Mouse (Mus musculus) thymus, postnatal 25 days (tissue): Measurements from ENCODE around the gene D330020A13Rik.
"Not testable (repeated sequence)": the region's sequence is repeated elsewhere in the genome, so short reads cannot be mapped to it uniquely, and the experiment has no call there.

Experiments
- DNase-seq: peaks from one replicate; pipeline ENCODE4 v3.0.0; 2022

Gene D330020A13Rik

DNA sequence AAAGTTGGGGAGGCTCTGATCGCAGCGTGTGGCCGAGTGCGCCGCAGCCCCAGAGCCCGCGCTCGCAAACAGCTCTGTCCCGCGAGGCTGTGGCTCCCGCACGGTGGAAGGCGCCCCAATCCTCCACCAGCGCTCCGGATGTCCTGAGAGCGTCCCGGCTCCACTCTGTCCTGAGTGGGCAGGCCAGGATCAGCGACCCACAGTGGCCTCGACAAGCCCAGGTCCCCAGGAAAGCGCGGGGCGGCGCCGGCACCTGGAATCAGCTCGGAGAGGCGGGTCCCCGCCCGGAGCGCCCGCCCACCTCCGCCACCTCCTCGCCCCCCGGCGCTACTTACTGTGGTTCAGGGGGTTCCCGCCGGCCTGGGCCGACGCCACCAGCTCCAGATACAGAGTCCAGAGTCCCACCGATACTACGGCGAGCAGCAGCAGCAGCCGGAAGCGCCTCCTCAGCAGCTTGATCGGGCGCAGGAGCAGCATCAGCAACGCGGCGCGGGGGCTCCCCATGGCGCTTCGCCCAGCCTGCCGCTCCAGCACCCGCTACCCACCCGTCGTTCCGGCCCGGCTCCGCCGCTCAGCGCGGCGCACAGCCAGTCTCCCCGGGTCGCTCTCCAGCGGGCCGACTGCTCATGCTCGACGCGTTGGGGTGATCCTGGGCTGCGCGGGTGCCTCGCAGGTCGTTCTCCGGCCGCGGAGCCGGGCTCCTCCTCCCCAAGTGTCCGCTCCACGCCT is at the start of gene D330020A13Rik, which contains the start of gene B4galnt3:
Gene D330020A13Rik, plus strand, starts transcription at position 309 of the 729 bp plus-strand sequence.
Gene B4galnt3, minus strand, starts transcription at position 504 of the 729 bp plus-strand sequence.
- DNase-seq, result peak; percentile 52

- DNase-seq, result no peak
Observed at GRCm38 (mm10) chr6:120246676-120247075, 47.5 kb upstream of the D330020A13Rik start.

GRCm38 (mm10) chr6:120249831-120250230 is 44.3 kb upstream of the D330020A13Rik start:
- DNase-seq, result no peak

GRCm38 (mm10) chr6:120251010-120251409 is 43.2 kb upstream of the D330020A13Rik start:
- no peak for DNase-seq

DNA sequence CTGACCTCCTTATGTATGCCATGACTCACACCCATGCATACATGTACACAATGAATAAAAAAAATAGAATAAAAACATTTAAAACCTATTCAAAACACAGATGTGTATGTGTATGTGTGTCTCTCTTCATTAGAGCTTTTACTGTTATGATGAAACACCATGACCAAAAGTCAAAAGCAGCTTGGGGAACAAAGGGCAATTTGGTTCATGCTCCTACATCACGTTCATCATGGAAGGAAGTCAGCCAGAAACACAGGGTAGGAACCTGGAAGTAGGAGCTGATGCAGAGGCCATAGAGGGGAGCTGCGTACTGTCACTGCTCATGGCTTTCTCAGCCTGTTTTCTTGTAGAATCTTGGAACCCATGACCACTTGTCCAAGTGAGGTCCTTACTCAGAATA is 41.4 kb upstream of the D330020A13Rik start:
- no peak for DNase-seq

DNA sequence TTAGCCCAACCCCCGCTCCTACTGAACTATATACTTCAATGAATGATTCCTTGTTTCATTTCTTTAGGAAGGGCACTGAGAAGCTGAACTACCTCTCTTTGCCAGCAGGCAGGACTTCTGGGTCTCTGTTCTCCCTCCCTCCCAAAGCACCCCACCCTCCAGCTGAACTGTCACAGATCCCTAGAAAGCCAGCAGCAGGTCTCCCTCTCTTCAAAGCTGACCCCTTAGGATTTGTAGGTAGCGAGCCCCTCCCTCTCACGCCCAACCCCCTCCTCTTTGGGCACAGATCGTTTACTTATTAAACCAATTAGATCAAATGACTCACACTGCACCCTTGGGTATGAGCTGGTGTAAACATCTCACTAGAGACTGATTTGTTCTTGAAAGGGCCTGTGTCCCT is 39.5 kb upstream of the D330020A13Rik start:
- no peak for DNase-seq

GRCm38 (mm10) chr6:120255144-120255543 is 39.0 kb upstream of the D330020A13Rik start:
- no peak for DNase-seq

- DNase-seq, result peak; percentile 15
Observed at GRCm38 (mm10) chr6:120255701-120256100, 38.5 kb upstream of the D330020A13Rik start.

DNA sequence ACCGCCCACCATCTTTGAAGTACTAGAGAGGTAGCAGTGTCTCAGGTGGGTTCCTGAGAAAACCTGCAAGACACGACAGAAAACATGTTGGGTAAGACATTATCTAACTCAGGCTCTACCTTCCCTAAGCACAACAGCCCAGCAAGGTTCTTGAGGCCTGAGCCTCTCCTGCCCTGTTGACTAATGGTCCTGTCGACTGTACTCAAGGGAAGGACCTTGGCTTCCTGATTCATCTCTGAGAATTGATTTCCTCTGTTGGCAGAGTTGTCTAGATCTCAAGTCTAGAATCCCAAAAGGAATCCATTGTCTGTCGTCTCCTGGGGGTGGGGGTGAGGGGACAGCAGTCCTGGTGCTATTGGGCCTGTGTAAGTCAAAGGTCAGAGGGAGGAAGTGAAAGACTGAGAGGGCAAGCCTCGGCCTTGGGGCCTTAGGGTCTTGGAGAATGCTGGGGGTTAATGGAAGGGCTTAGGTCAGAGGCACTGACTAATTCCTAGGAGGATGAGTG is 37.7 kb upstream of the D330020A13Rik start:
- DNase-seq, result no peak

GRCm38 (mm10) chr6:120259481-120259880 is 34.7 kb upstream of the D330020A13Rik start:
- DNase-seq, result no peak

DNA sequence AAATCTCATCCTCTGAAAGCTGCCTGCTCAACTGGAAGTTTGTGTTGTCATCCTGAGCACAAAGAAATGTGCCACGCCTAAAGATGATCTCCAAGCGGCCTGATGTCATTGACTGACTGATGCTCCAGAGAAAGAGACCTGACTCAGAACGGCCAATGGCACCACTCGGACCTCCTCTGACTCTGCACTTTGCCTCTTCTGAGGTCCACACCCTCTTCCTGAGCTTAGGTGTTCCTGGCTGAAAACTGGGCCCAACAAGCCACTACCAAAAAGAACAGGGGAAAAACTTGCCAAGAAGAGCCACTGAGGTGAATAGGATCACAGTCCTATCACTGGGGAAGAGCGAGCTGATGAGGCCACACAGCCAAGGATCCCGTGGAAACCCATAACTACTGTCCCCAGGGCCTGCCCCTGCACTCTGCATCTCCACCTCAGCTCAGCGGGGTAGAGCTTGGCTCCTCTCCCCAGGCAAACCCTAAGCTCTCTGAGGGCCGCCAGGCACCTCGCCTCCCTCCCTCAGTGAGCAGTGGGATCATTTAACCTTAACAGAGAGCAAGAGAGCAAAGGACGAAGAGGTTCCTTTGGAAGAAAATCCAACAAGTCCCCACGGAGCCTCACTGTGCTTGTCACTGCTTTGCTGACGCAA is 31.2 kb upstream of the D330020A13Rik start:
- DNase-seq, result no peak

DNA sequence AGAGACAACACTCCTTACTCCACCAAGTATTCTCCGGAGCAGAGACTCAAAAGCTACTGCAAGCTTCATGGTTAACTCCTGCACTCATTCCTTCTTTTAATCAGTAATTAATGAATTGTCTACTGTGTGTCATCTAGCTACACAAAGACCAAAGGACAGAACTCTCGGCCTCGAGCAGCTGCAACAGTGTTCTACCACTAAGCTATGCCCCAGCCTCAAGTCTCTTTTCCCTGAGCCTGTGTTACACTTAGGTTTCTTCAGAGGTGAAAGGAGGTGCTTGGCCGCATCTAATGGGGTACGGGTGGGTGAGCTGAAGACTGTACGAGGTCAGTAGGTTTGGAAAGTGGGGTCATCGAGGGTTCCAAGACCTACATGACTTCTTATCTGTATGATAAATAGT is 30.6 kb upstream of the D330020A13Rik start:
- DNase-seq, result no peak

- DNase-seq, result peak; percentile 14
Observed at GRCm38 (mm10) chr6:120264151-120264550, 30.0 kb upstream of the D330020A13Rik start.

- DNase-seq, result no peak
Observed at GRCm38 (mm10) chr6:120274181-120274580, 20.0 kb upstream of the D330020A13Rik start.

GRCm38 (mm10) chr6:120274887-120275286 is 19.3 kb upstream of the D330020A13Rik start:
- DNase-seq, result no peak

DNA sequence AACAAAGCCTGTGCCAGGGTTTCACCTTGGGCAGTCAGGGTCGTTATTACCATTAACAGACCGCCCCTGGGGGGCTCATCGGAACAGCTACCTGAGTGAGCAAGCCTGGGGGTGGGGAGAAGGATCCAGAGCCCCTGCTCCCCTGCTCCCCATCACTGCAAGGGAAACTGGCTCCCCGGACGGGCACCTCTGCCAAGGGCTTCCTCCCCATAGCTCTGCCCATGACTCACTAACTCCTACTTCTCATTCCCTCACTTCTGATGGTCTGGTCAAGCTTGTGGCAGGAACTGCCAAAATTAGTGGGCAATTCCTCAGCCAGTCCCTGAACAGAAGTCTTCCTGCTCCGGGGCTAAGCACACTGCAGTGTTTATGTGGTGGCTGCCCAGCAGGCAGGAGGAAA is 18.9 kb upstream of the D330020A13Rik start:
- DNase-seq, result no peak

- DNase-seq, result no peak
Observed at GRCm38 (mm10) chr6:120276874-120277449, 17.2 kb upstream of the D330020A13Rik start.

- DNase-seq, result no peak
Observed at GRCm38 (mm10) chr6:120287279-120287678, 6.9 kb upstream of the D330020A13Rik start.

GRCm38 (mm10) chr6:120288541-120288940 is 5.6 kb upstream of the D330020A13Rik start:
- DNase-seq, result no peak

DNA sequence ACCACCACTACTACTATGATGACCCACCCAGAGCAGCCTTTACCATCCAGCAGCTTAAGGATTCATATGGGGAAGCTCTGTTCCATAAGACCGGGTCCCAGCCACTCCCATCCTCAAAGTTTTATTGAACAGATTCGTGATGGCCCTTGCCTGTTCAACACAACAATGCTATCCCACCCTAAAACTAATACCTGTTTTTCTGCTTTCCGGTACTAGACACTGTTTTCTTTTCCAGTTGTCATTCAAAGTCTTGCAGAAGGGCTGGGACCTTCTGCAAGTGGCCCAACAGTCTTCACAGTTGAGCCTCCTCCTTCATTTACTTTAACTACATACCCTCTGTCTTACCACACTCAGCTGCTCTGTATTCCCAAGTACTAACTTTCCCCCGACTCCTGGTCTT is 4.7 kb upstream of the D330020A13Rik start:
- no peak for DNase-seq

DNA sequence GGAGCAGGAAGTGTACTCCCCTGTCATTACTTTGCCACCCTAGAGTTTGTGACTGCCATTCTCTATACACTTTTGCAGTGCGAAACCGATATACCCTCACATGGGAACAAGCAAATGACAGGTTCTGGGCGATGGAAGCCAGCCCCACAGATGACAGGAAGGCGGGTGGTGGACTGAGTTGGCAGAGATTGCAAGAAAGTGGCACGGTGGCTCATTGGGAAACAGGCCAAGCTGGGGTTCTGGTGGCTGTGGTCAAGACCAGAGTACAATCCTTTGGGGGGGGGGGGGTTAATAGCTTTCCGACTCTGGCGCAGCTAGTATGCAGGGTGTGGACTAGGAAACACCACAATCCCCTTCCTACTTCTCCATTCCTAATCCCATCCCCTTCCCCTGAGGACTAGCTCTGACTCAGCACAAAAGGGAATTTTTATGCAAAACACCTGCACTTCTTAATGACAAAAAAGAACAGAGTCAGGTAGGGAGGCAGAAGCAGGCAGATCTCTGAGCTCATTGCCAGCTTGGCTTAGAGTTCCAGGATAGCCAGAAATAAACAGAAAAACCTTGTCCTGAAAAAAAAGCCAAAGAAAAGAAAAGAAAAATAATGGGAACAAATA is 2.7 kb upstream of the D330020A13Rik start:
- no peak for DNase-seq

- peak; percentile 40 for DNase-seq
Observed at GRCm38 (mm10) chr6:120294785-120295133, 595 bp downstream of the D330020A13Rik start.

DNA sequence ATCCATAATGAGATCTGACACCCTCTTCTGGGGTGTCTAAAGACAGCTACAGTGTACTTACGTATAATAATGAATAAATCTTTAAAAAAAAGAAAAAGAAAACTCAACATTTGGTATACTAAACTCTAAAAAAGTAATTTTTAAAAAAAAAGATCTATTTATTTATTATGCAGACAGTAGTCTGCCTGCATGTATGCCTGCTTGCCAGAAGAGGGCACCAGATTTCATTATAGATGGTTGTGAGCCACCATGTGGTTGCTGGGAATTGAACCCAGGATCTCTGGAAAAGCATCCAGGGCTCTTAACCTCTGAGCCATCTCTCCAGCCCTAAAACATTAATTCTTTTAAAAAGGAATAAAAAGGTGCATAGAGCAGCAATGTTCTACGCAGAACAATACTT is 2.4 kb downstream of the D330020A13Rik start:
- DNase-seq, result not testable (repeated sequence)
